Mouse (Mus musculus): ENCODE measurements around the gene Alg12.

The Alg12 gene

DNA sequence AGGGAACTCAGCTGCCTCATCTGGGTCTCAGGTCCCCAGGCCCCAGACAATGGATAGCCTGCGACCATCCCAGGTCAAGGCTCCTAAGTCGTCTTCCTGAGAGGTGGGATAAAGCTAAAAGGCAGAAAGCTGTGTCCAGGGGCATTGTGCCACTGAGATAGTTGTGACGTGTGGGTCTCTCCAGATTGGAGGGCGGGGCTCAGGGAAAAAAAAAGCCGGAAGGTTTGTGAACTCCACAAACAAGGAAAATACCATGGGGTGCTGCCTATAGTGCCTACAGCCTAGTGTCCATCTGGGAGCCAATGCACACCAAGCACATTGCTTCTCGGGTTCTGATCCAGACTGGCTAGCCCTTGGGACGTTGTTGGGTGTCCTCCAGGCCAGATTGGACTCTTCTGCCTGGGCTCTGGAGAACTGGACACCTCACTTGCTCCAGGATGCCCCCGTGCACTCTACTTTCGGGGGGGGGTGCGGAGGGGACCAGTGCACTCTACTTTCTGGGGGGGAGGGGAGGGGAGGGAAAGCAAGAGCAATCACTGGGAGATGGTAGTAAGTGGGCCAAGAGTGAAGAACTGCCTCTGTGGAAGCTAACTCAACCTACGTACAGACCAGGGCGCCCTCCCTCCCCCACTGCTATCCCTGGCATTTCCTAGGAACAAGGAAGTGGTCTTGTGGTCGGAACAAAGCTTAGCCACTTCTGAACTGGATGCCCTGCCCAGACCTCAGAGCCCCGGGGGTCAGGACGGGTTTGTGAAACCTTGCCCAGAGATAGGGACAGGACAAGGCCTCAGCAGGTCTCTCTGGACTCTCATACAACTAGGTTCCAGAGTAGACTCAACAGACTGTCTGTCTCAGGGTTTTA, 36.1 kb upstream of the Alg12 start:
- DNase-seq (ENCODE audit: low spot score in 2 of 2), result no peak

DNA sequence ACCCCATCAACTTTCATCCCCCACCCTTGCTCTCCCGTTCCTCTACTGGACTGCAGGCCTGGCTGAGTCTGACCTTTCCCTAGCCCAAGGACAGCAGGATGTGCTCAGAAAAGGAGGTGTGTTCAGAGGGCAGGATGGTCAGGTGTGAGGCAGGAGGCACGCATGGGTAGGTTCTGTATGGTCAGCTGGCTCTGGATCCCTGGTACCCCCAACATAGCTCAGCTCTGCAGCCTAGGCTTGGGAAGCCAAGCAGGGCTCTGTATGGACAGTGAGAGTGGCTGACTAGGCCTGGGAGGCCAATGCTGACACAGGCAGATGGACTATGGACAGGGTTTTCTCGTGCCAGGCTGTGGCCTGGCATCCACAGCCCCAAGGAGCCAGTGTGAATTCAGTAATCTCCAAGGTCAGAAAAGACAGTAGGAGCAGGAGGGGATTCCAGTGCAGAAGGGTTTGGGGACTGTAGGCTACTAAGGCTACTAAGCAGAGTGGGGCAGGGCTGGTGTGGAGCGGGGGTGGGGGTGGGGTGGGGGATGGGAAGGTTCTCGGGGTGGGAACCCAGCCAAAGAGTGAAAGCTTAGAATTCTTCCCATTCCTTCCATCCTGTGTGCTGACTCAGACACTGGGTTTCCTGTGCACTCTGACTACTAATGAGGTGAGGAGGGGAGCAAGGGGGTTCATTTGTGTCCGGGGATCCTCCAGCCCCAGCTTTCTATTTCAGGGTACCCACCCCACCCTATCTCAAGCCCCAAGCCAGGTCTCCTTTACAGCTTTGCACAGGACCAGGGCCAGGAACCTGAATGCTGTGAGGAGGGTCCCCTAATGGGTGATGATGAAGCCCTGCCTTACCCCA, 35.2 kb upstream of the Alg12 start:
- no peak for DNase-seq (ENCODE audit: low spot score in 2 of 2)

DNA sequence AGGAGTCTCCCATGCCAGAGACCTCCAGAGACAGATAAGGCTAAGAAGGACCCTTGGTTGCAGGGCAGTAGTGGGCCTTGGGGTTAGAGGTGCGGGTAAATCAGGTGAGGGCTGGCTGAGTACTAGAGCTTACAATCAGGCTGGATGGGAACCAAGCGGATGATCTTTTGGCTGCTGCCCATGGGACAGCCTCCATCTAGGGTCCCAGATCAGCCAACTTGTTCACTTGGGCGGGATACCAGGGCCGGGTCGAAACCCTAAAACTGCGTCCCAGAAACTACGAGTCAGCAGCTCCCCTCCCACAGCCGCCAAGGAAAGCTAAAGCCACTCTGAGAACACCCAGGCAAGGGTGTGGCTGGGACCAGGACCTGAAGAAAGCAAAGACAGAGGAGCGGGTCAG, 34.0 kb upstream of the Alg12 start:
- DNase-seq (ENCODE audit: low spot score in 2 of 2), result no peak

DNA sequence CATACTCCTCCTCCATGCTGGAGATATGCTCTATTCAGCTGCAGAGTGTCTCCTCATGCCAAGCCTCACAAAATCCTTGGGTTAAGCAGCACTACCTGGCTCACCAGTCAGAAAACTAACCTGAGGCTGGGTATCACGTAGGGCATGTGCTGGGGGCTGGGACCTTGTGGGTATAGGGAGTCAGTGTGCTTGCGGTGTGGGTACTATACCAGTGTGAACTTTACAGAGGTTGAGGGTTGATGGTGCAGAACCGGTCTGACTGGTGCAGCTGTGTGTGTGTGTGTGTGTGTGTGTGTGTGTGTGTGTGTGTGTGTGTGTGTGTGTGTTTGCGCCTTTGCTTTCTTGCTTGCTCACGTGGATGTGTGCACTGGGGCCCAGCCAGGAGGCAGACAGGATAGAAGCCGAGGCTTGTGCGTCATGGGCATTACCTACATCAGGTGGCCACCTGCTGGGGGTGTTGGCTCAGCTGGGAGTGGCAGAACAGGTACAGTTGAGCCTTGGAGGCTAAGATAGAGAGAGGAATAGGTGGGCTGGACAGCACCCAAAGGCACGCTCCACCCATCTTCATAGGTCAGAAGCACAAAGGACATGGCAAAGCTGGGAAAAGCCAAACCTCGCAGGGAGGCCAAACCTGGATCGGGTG, 32.5 kb upstream of the Alg12 start:
- DNase-seq (ENCODE audit: low spot score in 2 of 2), result no peak

DNA sequence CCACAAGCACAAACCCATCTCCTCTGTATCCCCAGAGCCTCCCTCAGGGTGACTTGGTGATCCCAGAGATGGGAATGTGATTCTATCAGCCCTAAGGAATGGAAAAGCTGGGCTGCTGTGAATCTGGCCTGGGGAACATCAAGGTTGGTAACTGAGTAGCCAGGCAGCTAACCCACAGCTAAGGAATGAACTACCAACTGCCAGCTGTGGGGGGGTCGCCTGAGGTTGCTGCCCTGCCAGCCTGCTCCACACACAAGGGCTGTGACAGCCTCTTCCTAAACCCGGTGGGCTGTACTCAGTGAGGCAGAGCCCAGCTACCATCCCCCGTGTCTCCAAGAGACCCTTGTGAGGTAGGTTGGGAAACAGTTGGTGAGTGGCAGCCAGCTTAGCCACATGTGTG, 32.0 kb upstream of the Alg12 start:
- no peak for DNase-seq (ENCODE audit: low spot score in 2 of 2)

DNA sequence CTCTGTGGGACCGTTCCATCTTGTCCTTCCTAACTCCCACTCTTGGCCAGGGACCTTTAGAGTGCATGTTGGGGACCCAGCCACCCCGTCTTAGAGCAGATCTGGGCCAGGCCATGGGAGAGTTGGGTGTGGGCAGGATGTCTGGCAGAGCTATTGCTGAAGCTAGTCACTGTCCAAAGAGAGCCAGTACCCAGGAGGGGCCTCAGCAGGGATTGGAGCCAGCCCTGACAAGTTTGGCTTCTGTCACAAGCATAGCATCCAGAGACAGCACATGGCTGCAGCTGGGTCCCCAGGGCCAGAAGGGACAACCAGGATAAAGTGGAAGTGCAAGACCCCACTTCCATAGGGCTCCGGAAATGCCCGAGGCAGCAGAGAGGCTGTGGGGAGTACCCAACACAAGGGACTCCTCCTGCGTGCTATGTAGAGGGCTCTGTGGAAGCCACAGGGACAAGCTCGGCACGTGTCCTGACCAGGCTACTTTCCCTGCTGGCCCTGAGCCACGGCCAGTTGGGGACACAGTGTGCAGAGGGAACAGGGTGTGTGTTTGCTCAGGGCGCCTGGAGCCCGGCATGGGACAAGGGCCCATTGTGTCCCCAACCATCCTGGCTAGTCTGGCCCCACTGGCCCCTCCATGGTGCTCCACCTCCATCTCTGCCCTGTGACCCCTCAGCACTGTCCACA, 31.2 kb upstream of the Alg12 start:
- DNase-seq (ENCODE audit: low spot score in 2 of 2), result peak; percentile 56 to 68

DNA sequence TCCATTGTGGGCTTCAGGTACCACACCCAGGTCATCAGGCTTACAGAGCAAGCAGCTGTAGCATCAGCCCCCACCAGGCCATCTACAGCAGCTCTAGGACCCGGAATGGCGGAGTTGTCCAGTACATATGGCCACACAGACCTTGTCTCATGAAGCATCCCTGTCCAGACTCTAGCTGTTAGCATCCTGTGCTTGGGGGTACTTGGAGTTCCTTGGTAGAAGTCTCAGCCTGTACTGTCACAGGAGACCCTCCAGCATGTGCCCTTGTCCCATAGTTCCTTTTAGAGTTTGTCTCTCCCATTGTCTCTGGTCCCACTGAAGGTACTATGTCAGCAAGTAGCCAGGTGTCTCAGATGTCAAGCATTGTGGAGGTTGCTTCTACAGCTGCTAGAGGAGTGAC, 30.5 kb upstream of the Alg12 start:
- DNase-seq (ENCODE audit: low spot score in 2 of 2), result no peak

DNA sequence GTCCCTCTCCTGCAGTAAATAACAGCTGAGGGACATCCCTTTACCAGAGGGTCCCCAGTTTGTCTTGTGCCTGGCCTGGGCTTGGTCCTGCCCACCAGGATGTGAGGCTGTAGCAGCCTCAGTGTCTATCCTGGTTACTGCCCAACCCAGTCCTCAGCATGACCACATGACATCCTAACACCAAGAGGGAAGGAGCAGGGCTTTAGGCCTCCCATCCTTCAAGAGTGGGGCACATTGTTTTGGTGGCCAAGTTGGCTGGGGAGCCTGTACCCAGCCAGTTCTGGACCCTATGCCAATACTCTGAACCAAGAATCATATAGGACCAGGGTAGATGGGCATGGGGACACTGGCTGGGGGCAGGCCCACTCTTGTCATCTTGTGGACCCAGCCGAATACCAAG, 29.5 kb upstream of the Alg12 start:
- DNase-seq (ENCODE audit: low spot score in 2 of 2), result no peak

DNA sequence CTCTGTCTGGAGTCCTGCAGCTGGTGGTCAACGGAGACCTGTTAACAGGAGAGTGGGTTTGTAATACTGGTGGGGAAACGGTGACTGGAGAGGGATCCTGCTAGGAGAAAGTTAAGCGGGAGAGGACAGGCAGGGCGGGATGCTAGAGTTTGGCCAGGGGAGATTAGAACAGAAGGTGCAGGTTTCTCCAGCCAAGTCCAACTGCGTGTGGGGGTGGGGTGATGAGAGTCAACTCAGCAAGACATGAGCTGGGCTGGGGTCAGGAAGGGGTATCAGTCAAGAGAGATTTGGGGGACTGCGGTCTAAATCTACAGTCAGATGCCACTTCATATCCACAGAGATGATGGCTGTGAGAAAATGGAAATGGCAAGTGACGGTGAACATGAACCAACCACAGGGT, 25.8 kb upstream of the Alg12 start:
- DNase-seq (ENCODE audit: low spot score in 2 of 2), result no peak

DNA sequence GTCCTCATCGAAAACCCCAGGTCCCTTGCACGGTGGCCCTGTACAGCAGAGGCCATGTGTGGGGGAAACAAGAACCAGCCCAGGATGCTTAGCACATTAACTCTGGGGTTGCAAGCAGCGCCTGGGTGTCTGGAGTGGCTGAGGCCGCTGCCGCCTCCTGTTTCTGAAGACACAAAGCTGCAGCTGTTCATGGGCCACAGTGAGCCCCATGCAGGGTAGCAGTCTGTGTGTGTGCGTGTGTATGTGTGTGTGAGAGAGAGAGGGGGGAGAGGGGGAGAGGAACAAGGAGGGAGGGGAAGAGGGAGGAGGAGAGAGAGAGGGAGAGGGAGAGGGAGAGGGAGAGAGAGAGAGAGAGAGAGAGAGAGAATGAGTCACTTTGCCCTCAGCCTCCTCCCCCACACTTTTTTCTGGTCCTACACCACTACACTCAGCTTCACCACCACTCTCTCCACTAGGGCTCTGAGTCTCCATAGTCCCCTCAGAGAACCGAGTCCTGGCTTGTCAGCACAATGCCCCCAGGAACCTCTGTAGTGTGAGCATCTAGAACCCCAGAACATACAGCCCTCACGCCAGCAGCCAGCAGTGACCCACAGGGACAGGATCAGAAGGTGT, 24.5 kb upstream of the Alg12 start:
- peak in 1 of 2 experiments; percentile 27 for DNase-seq (ENCODE audit: low spot score in 2 of 2)

DNA sequence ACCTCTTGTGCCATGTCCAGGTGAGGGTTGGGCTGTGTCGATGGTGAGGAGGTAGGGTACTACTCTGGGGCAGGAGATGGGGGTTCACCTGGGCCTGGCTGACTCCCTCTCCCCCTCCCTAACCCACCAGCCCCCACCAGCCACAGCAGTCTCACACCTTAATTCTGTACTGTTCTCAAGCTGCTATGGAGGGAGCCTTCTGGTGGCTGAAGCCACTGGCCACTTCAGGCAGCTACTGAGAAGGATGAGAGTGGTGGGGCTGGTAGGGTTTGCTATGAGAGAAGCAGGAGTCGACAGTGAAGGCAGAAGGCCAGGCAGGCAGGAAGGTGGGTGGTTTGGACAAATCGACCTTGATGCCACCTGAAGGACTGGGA, 23.2 kb upstream of the Alg12 start:
- no peak for DNase-seq (ENCODE audit: low spot score in 2 of 2)

DNA sequence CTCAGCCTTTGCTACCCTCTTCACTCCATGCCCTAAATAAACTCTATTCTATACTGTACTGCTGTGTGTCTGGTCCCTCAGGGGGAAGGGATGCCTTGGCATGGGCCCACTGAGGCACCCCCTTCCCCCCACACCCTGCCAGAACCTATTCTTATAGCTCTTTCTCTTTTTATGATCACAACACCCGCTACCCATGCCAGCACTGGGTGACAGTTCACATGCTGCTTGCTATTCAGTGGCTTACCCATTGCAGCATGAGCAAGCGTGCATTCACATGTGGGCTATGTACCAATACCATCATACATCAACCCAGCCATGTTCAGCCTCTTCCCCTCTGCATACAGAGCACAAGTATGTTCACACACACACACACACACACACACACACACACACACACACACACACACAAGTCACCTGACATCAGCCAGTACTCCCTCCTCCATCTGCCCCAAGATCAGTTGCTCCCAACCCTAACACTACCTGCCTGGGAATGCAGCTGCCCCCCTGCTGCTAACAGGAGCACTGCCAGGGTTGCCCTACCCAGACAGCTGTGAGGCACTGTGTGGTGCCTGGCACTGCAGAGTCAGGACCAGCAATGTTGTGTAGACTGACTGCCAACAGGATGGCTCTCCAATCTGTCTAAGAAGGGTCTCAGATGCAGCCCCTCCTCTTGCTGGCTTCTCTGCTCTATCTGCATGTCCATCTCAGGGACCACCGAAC, 22.6 kb upstream of the Alg12 start:
- no peak for DNase-seq (ENCODE audit: low spot score in 2 of 2)

DNA sequence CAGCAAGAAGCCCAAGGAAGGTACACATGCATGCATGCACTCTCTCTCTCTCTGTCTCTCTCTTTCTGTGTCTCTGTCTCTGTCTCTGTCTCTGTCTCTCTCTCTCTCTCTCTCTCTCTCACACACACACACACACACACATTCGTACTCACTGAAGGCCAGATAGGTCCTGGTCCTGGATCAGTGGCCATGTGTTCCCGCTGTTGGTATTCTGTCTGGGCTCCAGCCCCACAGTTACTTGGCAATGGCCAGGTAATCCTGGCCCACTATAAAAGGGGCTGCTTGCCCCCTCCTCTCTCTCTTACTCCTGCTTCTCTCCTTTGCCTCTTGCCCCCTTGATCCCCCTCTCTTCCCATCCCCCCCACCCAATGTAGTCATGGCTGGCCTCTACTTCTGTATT, 22.0 kb upstream of the Alg12 start:
- no peak for DNase-seq (ENCODE audit: low spot score in 2 of 2)

DNA sequence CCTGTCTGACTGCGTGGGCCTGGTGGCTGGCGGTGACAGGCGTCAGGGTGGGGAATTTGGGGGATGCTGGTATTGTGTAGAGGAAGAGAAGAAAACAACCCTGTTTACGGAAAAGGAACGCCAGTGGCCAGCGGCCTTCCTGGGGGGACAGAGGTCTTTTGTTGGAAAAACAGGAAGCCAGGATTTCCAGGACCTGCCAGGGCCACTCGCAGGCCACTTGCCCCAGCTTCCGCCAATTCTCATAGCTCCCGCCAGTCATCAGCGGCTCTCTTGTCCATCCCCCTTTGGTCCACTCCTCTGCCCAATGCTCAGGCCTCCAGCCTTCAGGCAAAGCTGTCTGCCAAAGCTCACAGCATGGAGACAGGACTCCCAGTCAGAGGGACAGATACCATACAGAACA, 21.0 kb upstream of the Alg12 start:
- DNase-seq (ENCODE audit: low spot score in 2 of 2), result no peak

DNA sequence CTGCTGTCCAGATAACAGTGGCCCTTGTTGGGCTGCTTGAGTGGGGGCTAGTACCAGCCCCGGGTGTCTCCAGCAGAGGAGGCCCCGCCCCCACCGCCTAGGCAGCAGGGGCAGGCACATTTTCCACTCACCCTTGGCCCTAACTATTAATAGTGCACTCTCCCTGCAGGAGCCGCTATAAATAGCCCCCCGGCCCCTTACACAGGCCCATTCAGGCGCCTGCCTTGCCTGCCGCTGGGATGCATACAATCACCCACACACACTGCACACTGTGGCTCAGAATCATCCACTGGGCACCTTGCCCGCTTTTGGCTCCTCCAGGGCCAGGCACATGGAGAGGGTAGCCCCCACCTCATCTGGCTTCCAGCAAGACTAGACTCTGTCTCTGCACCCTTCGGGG, 20.2 kb upstream of the Alg12 start:
- DNase-seq (ENCODE audit: low spot score in 2 of 2), result peak in 1 of 2 experiments; percentile 56

DNA sequence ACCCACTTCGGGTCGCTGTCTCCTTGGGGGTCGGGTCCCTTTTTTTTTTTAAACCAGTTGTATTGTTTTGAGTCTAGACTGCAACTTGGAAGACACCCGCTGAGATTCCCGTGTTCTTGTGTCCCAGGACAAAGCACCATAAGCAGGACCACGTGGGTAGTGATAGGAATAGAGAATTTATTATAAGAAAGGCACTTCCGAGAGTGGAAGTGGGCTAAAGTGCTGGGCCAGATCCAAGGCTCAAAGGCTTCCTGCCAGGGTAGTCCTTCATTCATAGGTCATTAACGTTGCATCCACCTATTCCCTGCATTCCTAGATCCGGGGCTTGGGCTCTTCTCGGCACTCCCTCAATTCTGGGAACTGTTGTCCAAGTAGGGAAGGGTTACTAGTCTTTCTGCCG, 18.9 kb upstream of the Alg12 start:
- DNase-seq (ENCODE audit: low spot score in 2 of 2), result no peak

DNA sequence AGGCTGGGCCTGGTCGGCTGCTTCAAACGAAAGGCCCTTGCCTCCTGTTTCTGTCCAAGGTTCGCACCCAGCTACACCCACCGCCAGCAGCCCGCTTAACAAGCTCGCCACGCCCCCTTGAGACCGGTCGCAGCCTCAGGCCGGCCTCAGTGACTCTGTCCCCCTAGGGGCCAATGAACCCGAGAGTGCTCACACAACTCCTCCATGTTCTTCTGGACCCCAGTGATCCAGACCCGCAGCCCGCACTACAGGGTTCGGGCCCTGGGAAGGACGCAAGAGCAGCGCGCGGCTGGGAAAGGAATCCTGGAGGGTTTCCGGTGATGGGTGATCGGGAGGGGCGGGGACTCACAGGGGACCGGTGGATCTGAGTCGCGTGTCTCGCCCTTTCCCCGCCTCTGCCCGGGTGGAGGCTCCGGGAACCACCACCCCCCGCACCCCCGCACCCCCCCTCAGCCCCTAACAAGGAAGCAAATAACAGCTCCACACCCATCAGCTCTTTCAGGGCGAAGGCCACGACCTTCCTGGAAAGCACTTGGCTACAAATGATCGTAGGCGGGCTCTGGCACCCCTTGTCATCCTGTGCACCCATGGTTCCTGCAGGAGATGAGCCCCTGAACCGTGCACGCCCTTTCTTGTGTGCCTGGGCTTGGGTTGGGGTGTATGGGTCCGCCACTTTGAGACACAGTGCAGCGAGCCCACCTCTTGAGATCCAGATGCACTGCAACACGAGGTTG, 18.2 kb upstream of the Alg12 start:
- DNase-seq (ENCODE audit: low spot score in 2 of 2), result no peak

DNA sequence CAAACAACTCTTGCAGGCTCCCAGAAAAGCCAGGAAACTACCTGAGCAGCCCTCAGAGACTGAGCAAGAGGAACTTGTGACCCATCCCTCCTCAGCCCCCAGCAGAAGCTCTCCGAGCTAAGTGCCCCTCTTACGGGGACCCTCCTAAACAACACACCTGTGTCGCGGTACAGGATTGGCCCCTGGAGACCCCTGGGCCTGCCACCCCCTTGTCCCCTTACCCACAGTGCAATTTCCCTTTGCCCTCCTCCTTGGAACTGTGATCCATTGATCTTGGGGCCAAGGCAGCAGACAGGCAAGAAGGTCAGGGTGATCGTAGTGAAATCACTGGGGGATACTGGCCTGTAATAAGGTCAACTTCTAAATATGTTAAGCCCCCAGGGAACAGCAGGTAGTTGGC, 17.5 kb upstream of the Alg12 start:
- no peak for DNase-seq (ENCODE audit: low spot score in 2 of 2)

DNA sequence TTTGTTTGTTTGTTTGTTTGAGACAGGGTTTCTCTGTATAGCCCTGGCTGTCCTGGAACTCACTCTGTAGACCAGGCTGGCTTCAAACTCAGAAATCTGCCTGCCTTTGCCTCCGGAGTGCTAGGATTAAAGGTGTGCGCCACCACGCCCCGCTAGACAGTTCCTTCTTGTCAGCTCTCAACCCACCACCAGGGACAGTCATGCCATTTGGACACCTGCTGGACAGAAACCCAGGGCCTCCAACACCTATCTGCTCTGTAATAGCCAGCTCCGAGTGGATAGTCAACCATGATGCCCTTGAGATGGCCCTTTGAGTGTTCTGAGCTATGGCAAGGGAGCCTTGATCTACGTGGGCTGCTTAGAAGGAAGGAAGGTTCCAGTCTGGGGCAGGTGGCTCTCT, 16.9 kb upstream of the Alg12 start:
- no peak for DNase-seq (ENCODE audit: low spot score in 2 of 2)

DNA sequence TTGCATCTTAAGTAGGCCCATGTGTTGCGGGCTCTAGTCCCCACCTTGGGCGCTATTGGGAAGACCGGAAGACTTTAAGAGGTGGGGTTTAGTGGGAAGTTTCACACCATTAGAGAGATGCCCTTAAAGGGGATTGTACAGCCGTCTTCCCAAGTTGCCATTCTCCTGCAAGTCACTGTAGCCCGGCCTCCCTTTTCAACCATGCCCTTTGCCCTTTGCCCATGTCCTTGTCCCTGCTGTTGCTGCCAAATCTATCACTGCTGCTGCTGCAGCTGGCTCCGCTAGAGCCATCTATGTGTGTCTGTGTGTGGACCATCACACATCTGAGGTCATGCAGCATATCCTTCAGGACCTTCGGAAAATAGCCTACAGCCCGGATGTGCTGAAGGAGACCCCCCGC, 13.4 kb upstream of the Alg12 start:
- DNase-seq (ENCODE audit: low spot score in 2 of 2), result no peak
